Mouse (Mus musculus): ENCODE measurements around the gene Gm45844.
"Not testable (repeated sequence)": the region's sequence is repeated elsewhere in the genome, so short reads cannot be mapped to it uniquely, and the experiment has no call there.

Gm45844 gene

GRCm38 (mm10) chr7:7277966-7278567 is at the start of gene Gm45844:
Gene Gm45844 (minus strand): TSS chr7:7278289.
- peak; percentile 100 for ATAC-seq (ENCODE audit: low TSS enrichment)

- ATAC-seq (ENCODE audit: low TSS enrichment), result no peak
These were observed 17.5 kb upstream of the Gm45844 start for GRCm38 (mm10) chr7:7295595-7295994.

GRCm38 (mm10) chr7:7281383-7281782 is 3.3 kb upstream of the Gm45844 start:
- no peak for ATAC-seq (ENCODE audit: low TSS enrichment)

- ATAC-seq (ENCODE audit: low TSS enrichment), result peak; percentile 14; the same call in 1 of the 2 replicates
These were observed 533 bp downstream of the Gm45844 start for GRCm38 (mm10) chr7:7277556-7277955.

- not testable (repeated sequence) for ATAC-seq (ENCODE audit: low TSS enrichment)
These were observed 30.9 kb downstream of the Gm45844 start, which contains the start of gene Vmn2r29 for GRCm38 (mm10) chr7:7247228-7247627. Gene Vmn2r29 (minus strand): TSS chr7:7247328.

- ATAC-seq (ENCODE audit: low TSS enrichment), result not testable (repeated sequence)
These were observed 68.6 kb downstream of the Gm45844 start, which contains the start of gene Zfp772 for GRCm38 (mm10) chr7:7209313-7210151. Gene Zfp772 (minus strand): TSS chr7:7209998.

- ATAC-seq (ENCODE audit: low TSS enrichment), result peak; percentile 100
These were observed 89.7 kb downstream of the Gm45844 start for GRCm38 (mm10) chr7:7188191-7188942.

- peak; percentile 61 for ATAC-seq (ENCODE audit: low TSS enrichment)
These were observed 90.5 kb downstream of the Gm45844 start for GRCm38 (mm10) chr7:7187417-7188190.

- no peak for ATAC-seq (ENCODE audit: low TSS enrichment)
These were observed 92.2 kb downstream of the Gm45844 start for GRCm38 (mm10) chr7:7185897-7186296.

GRCm38 (mm10) chr7:7171227-7172147 is 106.6 kb downstream of the Gm45844 start, which contains the start of gene Zfp418:
Gene Zfp418 (plus strand): TSS chr7:7171330.
- peak; percentile 100 for ATAC-seq (ENCODE audit: low TSS enrichment)

Data from frontal cortex, adult (tissue).